In the genomic region with DNA sequence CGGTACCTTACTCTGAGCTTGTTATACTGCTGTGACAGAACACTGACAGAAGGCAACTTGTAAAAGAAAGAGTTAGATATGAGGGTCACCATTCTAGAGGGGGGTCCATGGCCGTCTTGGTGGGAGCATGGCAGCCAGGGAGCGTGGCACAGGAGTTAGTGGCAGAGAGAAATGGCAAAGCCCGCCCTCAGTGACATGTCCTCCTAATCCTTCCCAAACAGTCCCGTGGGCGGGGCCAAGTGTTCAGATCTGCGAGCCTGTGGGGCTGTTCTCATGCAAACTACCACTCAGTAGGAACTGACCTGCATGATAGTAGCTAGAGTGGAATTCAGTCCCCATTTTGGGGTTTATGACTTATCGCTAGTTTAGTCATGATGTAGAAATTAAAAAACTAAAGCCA, we compare ENCODE assay signal across 25 mouse cellular contexts.
"Had no signal": no experiment of that assay in that cellular context is flagged by ENCODE, and none has a peak within 500 bp of the region (broad histone marks: within the 10 kb centered on the region; RNA-seq: fewer than 3 reads in every experiment).

No protein-coding gene starts in this region.

- H3K27me3 ChIP-seq: heart, embryonic 12.5 days; hindbrain, embryonic 12.5 days; kidney, embryonic 15.5 days; limb, embryonic 12.5 days; liver, embryonic 13.5 days; liver, embryonic 15.5 days had no signal

- H3K4me1 ChIP-seq: heart, embryonic 10.5 days; heart, embryonic 12.5 days; hindbrain, embryonic 12.5 days; kidney, embryonic 15.5 days; limb, embryonic 10.5 days; limb, embryonic 12.5 days had no signal

- ATAC-seq: hindbrain, embryonic 16.5 days; intestine, embryonic 16.5 days; liver, postnatal 0 days had no signal

- H3K9me3 ChIP-seq: heart, embryonic 10.5 days; hindbrain, embryonic 12.5 days; kidney, embryonic 15.5 days; limb, embryonic 10.5 days; limb, embryonic 12.5 days; liver, embryonic 13.5 days; liver, embryonic 15.5 days had no signal

- H3K9ac ChIP-seq: heart, embryonic 12.5 days; hindbrain, embryonic 12.5 days; hindbrain, embryonic 14.5 days; kidney, embryonic 15.5 days; limb, embryonic 12.5 days; liver, embryonic 13.5 days; liver, embryonic 15.5 days; liver, postnatal 0 days had no signal

- H3K4me3 ChIP-seq: gastrocnemius, adult 2 months; heart, embryonic 10.5 days; heart, embryonic 12.5 days; hindbrain, embryonic 12.5 days; kidney, embryonic 15.5 days; left cerebral cortex, adult 2 months; limb, embryonic 10.5 days; limb, embryonic 12.5 days; liver, embryonic 13.5 days; liver, embryonic 15.5 days had no signal

- H3K27ac ChIP-seq: gastrocnemius, adult 2 months; heart, embryonic 10.5 days; hindbrain, embryonic 12.5 days; hindbrain, embryonic 14.5 days; kidney, embryonic 15.5 days; kidney, postnatal 0 days; left cerebral cortex, adult 2 months; limb, embryonic 10.5 days; limb, embryonic 12.5 days; liver, embryonic 15.5 days had no signal

- DNase-seq: gastrocnemius, adult 2 months; gastrocnemius, postnatal 10 days; gastrocnemius, postnatal 25 days; heart, adult 18-20 months; heart, postnatal 10 days; heart, postnatal 36 days; kidney, adult 11 months; kidney, adult 2 months; kidney, adult 9 months; kidney, postnatal 14 days; kidney, postnatal 36 days; liver, embryonic 13.5 days; liver, postnatal 0 days had no signal

- H3K4me2 ChIP-seq: heart, embryonic 12.5 days; hindbrain, embryonic 12.5 days; hindbrain, embryonic 14.5 days; kidney, embryonic 15.5 days; limb, embryonic 12.5 days; liver, embryonic 13.5 days; liver, embryonic 15.5 days had no signal
